Mouse (Mus musculus) kidney, adult 8-10 months (tissue): ENCODE measurements around the gene Wwox.

ENCODE experiments used
- DNase-seq, 2 experiments: peaks; one replicate each; pipeline ENCODE4 v3.0.0; 2022

Wwox gene

DNA sequence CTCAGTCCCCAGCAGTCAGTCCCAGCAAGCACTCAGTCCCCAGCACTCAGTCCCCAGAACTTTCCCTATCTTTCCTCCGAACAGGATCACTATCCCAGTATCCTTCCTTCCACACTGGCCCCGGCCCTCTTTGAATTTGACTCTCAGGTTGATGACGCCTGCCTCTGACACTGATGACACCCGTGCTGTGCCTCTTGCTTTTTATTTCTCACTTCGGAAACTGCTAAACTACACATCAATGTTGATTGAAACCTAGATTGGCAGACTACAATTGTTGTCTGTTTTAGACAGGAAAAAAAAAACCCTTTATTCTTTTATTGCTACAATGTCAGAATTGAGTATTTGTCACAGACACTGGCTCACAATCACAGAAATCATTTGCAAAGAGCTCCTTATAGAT lies 624.2 kb downstream of the Wwox start:
- no peak for DNase-seq

DNA sequence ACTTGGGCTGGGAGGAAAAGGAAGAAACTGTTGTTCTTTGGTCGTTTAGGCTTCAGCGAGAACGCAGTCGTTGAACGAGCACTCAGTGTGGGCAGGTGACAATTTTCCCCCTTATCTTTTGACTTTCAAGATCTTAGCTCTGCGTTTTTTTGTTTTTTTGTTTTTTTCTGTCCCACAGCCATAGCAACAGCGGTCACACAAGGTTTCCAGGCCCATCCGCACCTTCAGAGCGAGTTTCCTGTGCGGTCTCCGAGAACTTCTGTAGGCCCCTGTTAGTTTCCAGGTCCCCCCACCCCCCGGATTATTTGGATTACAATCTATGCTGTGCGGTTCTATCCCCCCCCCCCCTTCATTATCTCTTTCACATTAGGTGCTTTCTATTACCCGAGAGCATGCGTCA lies 625.2 kb downstream of the Wwox start:
- DNase-seq = no peak

DNA sequence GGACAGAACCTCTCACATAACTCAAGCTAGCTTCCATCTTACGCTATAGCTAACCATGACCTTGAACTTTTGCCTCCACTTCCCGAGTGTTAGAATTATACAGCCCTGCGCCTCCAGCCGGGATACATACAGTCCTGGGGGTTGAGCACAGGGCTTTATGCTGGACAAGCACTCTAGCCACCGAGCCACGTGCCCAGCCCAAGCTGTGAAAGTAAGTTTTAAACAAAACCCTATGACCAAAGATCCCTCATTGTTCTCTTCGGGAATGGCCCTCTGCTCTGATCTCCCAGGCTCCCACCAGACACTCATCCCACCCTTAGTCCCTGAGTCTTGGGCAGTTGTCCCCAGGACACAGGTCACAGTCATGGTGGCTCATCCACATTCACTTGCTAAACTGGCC lies 625.9 kb downstream of the Wwox start:
- DNase-seq = no peak

DNA sequence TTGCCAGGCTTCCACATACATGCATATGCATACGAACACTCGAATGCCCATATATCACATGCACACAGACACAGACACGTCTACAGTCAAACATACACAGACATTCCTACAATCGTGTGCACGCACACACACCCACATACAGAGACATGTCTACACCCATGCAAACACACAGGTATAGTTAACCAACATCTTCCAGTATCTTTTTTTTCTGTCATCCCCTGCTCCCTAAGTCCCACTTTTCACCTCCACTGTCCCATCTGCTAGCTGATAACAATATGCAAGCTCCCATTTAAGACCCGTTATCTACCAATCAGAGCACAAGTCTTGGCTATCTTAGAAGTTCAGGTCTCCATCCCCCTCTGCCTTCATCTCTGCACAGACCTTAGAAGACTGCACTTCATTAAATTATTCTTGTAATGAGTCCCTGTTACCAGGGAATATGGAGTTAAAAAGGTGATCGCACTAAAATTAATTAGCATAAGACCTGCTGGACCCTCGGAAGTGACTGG lies 627.1 kb downstream of the Wwox start:
- no peak for DNase-seq

DNA sequence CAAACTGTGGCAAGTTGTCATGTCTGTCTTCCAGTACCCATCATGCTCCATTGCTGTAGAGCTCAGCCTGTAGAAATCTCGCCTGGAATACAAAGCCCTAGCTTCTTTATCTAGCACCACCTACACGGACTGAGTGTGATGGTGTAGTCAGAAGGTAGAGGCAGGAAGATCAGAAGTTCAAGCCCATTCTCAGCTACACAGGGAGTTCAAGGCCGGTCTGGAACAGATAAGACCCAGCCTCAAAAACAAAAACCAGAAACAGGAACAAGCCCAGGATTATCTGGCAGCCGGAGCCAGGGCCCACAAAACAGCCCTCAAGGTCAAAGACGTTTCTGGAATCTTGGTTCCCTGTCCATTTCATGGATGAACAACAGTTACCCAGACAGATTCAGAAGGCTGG lies 629.3 kb downstream of the Wwox start:
- DNase-seq = no peak

DNA sequence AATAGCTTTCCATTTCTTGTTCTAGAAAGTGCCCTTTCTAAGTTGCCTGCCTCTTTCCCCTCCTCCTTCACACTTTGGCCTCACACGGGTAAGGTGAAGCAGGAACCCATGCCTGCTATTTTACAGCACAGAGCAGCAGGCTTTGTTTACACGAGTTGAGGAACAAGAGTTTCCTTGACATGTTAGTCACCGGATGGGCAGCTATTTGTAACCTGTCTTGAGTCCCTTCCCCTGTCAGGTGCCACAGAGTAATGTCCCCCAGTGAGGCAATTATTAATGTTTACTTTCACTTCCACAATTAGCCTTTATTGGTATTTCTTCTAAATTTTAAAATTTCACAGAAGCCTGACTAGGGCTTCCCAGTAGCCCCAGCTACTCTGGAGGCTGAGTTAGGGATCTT lies 630.8 kb downstream of the Wwox start:
- no peak for DNase-seq

DNA sequence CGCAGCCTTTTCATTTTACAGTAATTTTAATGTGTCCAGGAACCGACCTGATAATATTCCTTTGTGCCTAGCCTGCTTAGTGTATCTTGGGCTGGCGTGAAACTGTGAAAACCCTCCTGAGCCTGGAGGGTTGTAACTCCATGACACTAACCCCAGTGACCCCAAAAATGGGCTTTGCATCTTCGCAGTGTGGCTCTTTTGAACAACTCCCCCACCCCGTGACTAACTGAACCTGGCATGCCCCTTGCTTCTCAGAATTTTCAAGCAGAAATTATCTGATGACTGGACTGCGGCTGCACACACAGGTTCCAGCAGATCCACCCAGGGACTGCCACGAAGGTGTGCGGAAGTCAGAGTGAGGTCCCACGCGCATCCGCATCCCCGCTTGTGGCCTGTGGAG lies 631.8 kb downstream of the Wwox start:
- no peak for DNase-seq

DNA sequence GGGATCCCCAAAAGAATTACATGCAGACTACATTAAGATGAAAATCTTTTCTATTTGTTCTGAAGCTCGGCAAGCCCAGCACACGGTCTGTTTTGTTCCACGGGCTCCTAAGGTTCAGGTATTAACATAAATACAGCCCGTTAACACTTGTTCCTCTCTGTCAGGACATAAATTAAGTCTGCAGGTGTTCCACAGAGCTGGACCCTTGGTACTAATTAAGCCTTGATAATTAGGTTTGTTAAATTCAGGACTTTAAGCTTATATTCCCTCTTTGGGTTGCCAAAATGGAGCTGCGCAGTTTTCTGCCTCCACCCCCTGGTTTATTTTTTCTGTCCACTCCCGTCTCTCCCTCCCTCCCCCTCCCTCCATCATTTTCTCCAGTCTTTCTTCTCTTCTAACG lies 638.8 kb downstream of the Wwox start:
- no peak for DNase-seq

DNA sequence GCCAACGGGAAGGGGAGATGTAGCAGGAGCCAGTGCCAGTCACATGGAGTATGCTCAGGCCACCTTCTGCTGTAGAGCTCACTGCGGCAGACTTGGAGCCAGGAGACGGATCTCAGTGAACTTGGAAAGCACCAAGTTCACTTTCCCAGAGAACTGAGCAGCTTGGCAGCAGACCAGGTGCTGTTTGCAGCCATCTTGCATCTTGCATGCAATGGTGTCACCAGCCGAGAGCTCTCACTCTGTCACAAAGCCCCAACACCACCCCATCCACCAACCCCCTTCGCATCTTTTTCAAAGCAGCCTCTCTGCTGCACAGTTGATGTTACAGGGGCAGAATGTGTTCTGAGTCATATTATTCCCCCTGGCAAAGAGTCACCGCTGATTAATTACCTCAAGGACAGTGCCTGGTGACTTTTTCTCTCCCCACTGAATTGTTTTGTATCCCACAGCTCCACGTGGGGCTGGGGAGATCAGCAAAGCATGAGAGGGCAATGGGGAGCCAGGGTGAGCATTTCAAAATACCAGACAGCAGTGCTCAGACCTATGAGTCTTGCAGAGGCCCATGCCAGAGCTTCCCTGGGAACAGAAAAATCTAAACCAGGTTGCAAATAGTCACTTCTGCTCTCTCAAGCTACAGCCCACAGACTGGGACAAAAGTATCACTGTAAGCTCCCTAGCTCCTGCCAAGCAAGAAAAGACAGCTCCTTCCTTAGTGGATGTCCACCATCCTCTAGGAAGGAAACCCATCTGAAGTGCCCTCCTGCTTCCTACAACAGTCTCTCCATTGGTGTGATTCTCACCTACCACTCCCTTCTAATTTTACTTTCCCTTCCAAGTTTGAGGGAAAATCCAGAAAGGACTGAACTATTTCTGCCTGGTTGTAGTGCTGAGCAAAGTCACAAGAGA lies 642.1 kb downstream of the Wwox start:
- no peak for DNase-seq

DNA sequence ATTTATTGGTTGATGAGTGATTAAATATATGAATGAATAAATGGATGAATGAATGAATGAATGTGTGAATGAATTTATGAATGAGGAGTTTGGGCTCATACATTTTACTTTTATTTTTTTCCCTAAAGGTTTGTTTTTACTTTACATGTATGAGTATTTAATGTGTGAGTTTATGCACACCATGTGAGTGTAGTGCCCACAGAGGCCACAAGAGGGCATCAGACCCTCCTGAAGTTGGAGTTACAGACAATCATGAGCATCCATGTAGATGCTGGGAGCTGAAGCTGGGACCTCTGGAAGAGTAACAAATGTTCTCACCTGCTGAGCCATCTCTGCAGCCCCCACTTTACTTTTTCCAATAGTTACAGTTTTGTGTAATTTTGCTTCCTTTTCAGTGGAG lies 648.7 kb downstream of the Wwox start:
- DNase-seq = no peak

DNA sequence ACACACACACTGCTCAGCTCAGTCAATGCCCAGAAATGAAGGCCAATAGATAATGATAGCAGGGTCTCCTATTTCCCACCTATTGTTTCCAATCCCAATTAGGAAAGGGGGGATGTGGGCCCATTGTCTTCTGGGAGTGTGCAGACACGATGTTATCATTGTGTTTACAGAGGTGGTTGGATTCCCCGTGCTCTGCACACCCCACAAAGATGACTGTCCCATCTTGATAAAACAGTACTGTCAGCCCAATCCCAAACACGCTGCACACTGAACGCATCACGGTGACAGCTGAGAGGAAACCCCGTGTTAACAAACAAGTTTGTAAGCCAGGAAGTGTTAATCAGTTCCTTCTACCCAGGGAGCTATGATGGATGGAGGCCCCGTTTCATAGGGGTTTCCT lies 650.3 kb downstream of the Wwox start:
- no peak for DNase-seq

DNA sequence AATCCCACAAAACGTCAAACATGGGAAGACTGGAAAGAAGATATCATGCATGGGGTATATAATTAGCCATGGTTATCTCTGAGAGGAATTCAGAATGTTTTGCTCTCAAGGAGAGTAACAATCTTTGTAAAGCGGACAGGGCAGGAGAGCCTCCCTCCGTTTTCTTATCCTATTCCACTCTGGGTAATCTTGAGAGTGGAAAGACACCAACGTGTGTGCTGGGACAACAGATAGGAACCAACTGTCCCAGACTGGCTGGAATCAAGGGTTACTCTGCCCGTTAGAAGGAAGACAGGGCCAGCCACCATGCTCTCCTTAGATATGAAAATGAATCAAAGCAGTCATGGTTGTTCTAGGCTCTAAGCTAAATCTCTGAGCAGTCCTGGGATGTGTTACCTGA lies 650.7 kb downstream of the Wwox start:
- DNase-seq = no peak

DNA sequence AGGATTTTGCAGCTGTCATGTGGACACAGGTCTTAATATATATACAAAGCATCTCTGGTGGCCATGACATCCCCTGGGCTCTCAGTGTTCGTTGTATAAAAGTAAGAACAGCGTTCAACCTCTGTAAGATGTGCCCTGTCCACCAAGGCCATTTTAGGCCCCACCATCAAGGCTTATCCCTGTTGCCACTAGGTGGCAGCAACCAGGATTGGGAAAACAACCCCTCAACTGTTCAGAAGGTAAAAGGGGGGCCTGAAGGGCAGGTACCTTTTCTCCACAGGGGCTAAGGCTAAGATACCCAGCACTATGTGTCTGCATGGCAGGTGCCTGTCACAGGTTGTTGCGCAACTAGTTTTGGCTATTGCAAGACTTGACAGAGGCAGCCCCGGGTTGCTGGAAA lies 656.1 kb downstream of the Wwox start:
- DNase-seq = peak in 1 of 2 experiments; percentile 20

DNA sequence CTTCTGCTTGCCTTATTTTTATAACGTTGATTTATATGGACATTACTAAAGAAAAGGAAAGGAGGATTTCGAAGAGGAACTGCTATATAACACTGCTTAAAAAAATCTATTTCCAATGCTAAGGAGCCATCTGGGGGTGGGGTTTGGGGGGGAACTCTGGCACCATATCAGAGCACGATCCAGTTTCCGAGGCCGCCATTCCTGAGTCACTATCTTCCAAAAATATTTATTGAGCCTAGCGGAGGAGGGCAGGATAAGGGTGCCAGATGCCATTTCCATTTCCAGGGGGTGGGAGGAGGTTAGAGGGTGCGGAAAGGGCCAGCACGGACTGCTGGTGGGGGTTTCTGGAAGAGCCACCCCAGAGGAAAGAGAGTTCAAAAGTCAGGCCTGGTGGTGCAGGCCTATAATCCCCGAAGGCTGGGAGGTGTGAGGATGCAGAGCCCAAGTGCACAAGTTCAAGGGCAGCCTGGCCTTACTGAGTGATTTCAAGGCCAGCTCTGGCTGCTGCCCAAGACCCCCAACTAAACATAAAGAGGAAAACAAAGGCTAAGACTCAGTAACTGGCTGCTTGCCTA lies 658.6 kb downstream of the Wwox start:
- no peak for DNase-seq

DNA sequence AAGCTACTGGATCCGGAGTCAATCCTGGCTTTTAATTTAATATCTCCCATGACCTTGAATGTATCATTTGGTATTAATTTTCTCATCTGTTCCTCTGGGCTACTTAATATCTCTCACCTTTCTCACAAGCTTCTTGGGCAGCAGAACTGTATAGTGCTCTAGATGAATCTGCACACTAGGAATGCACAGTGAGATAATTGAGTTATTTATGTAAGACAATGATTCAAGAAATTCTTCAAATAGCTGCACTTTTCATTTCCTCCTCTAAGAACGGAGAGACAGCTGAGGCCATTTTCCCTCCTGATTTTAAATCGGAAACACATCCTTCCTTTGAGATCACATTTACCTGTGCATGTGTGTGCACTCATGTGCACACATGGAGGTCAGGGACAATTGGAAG lies 669.9 kb downstream of the Wwox start:
- no peak for DNase-seq

DNA sequence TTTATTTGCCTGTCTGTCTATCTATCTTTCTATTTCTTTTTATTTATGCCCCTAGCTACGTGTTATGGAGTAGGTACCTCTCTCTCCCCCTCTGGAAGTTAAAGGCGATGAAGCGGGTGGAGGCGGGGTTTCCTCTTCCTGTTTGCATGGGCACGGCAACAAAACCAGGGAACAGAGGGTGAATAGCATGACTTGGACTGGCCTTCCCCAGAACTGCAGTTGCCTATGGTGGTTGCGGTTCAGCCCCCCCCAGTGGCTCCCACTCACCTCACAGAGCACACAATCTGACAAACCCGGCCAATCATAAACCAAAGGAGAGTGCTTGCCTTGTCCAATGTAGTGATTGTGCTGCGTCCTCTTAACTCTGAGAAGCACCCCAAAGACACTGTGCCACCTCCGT lies 671.0 kb downstream of the Wwox start:
- DNase-seq = no peak

DNA sequence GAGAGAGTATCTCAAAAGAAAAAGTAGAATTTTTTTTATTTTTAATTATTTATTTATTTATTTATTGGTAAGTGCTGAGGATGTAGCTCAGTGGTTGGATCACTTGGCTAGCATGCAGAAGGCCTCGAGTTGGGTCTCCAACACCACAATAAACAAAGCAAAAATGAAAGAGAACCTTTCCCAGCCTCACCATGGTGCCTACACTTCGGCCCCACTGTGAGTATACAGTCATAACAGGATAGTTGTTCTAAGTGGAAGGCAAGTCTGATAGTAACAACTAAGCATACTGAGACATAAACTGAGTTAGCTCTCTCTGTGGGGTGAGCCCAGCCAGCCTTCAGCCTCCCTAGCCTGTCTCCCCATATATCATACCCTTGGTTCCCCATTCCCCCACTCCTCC lies 672.6 kb downstream of the Wwox start:
- no peak for DNase-seq

DNA sequence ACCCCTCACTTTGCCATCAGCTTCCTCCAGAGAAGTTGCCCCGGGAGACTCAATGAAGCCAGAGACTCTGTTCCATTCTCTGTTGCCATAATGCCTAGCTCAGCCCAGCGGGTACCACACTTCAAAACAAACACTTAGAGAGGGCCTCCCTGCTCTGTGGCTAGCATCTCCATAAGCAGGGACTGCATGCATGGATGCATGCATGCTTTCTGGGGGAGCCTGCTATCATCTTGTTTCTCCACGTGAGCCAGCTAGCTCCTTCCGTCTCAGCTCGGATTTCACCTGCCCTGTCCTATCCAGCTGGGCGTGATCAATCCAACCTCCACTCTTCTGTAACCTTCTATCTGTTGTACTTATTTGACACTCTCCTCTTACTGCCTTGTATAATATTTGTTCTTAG lies 675.0 kb downstream of the Wwox start:
- DNase-seq = no peak

DNA sequence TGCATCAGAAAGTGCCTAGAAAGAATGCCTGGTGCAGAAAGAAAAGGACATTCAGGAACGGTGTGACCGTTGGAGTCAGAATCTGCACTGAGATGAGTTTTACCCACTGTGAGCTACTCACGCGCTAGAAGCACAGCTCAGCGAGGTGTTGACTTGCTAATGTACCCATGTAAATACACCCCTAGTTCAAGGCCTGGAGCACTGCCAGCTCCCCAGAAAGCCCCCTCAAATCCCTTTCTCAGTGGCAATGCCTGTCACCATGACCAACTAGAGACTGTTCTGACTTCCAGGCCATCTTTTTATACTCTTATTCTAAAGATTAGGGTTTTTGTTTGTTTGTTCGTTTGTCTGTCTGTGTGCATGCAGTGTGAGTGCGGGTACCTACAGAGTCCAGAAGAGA lies 686.6 kb downstream of the Wwox start:
- no peak for DNase-seq

DNA sequence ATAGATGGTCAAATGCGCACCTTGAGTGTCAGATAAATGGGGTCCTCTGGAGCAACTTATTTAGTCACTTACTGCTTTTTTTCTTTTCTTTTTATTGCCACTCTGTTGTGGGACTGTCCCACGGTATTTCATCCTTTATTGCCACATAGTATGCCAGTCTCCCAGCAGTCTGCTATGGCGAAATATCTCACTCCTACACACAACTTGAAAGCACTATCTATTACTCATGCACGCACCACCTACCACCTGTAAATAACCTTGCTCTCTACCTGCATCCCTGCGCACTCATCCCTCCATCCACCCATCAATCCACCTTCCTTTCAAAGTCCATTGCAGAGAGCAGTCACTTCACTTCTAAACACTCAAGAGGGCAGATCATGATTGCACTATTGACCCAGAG lies 687.2 kb downstream of the Wwox start:
- no peak for DNase-seq

DNA sequence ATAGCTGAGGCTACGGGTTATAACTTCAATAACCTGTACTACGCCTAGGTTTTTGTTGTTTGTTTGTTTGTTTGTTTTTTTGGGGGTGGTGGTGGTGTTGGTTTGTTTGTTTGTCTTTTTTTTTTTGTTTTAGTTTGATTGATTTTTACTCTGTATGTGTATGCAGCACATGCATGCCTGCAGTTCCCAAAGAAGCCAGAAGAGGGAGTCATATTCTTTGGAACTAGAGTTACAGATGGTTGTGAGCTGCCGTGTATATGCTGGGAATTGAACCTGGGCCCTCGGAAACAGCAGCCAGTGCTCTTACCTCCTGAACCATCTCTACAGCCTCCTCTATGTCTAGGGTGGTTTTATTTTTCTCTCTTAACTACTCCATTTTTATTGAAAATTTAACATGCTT lies 689.9 kb downstream of the Wwox start:
- DNase-seq = no peak

DNA sequence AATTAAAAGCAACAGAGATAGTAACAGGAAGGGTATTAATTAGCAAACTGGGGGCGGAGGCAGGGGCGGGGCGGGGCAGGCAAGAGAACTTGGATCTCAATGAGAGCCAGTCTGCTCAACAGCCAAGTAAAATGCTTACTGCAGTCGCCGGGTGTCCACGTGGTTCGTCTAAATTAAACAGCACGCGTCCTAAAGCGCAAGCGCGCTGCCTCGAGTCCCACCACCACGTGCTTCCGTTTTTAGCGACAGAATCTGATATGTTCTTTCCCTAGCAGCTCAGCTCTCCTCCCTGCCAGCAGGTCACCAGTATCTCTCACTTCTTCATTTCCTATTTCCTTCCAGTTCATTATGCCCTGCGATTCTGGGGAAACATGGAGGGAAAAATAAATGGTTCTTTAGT lies 693.7 kb downstream of the Wwox start:
- no peak for DNase-seq

DNA sequence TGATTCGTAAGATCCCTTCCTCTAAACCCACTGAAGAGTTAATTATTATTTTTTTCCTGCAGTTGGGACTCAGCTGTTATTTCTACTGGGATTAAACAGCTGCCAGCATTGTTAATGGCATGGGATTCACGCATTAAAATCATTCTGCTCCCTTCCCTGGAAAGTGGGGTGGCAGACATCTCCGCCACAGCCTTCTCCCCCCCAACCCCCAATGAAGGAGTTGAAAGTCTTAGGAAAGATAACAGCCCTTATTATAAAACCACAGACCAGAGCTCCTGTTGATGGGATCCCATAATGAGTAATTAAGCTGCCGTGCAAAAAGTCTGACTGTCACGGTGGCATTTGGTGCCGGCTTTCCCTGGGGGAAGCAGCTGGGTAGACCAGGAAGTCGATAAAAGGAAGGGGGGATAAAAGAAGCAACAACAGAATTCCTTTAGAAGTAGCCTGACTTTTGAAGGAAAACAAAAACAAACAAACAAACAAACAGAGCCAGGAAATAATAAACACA lies 694.3 kb downstream of the Wwox start:
- no peak for DNase-seq

DNA sequence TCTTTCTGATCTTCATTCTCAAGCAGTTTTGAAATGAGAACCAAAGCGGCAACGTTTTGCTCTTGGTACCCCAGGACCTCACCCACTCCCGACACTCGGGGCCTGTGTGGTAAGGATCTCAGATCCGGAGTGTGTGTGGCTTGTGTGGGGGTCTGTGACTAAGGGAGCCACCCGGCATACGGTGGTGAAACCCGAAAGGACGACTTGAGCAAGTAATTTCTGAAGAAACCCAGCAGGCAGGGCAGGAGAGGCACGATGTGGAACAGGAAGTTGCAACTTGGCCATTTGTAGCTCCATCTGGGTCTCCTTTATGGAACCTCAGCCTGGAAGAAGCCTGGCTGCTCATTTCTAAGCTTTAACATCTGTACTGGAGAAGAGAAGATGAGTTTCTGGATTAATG lies 697.4 kb downstream of the Wwox start:
- DNase-seq = no peak

DNA sequence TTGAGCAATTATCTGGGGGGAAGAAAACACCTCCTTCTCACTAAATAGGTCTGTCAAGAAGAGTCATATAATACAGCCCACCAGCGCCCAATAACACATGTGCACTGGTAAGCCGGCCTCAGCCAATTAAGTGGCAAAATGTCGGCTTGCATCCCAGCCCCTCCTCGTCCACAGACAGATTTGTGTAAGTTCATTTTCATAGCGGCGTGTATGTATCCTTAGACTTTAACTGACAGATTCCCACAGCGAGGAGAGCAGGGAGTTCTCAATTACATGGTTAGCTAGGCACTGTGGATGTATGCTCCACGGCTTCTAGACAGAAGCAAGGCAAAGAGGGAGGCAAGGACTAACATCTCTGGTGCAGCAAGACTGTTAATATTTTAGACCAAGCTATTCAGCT lies 702.2 kb downstream of the Wwox start:
- no peak for DNase-seq
